Mouse (Mus musculus): ENCODE data around the gene Abhd17a. TPM values are rescaled to one million over a fixed set of nuclear protein-coding genes. Genes with fewer than 3 reads are reported as not detected.

The Abhd17a gene
- total RNA-seq, 2 experiments from 2014 or later, result 212 to 220 TPM

- intact Hi-C loops (cut with DNase I), result no loop called here
- no peak for DNase-seq (ENCODE audit: low spot score in 2 of 2)
Observed at GRCm38 (mm10) chr10:80559431-80559830, 30.7 kb downstream of the Abhd17a start.

GRCm38 (mm10) chr10:80557346-80557965 is 32.7 kb downstream of the Abhd17a start:
- intact Hi-C loops (cut with DNase I), result no loop called here

GRCm38 (mm10) chr10:80553997-80554396 is 36.1 kb downstream of the Abhd17a start:
- DNase-seq (ENCODE audit: low spot score in 2 of 2), result no peak
- intact Hi-C loops (cut with DNase I), result no loop called here

More at GRCm38 (mm10) chr10:80557346-80557965, 32.7 kb downstream of the Abhd17a start:
- peak; percentile 75 for DNase-seq (ENCODE audit: low spot score in 2 of 2)

GRCm38 (mm10) chr10:80553575-80553974 is 36.6 kb downstream of the Abhd17a start:
- no peak for DNase-seq (ENCODE audit: low spot score in 2 of 2)
- intact Hi-C loops (cut with DNase I), result no loop called here

GRCm38 (mm10) chr10:80552364-80552763 is 37.8 kb downstream of the Abhd17a start:
- intact Hi-C loops (cut with DNase I), result no loop called here
- no peak for DNase-seq (ENCODE audit: low spot score in 2 of 2)

DNA sequence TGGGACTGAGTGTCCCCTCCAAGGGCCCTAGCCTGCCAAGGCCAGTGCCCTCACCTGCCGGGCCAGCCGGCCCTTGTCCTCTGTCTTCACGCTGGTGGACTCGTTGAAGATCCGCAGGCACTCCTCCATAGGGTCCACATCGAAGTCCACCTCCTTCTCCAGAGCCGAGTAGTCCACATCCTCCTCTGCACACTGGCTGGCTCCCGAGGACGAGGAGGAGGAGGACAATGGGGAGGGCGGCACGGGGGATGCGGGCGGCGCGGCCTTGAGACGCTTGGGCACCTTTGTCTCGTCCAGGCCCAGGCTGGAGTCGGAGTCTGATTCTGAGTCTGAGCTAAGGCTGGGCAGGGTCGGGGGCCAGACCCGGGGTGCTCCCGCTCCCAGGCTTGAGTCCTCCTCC is 40.9 kb downstream of the Abhd17a start:
- intact Hi-C loops (cut with DNase I), result loop anchor here (5.0 kb wide), 1 partner anchor 102 kb away; no protein-coding TSS in a partner anchor

DNA sequence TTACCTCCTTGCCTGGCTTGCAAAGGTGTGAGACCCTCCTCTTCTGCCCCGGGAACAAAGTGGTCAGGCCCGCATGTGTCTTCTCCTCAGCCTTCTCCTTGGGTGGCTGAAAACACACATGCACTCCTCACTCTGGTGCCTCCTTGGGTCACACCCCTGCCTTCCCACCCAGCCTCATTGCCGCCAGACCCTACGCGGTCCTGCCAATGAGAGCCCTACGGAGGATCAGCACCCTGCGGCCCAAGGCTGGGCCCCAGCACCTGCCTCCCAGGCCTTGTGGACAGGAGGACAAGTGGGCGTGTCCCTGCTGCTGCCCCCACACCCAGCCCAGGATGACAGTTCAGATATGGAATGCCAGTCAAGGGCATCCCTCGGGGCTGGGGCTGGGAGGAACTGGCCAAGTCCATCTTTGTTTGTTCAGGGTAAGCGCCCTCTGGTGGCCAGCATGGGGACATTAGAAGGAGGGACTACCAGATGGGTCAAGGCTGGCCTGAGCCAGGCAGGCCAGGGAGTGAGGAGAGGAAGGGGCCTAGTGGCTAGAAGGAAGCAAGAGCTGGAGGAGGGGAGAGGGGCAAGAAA is 41.6 kb downstream of the Abhd17a start:
- intact Hi-C loops (cut with DNase I), result loop anchor here (5.0 kb wide), 1 partner anchor 101 kb away; no protein-coding TSS in a partner anchor
- DNase-seq (ENCODE audit: low spot score in 2 of 2), result peak; percentile 56 to 60

More for the DNA sequence above, 40.9 kb downstream of the Abhd17a start:
- no peak for DNase-seq (ENCODE audit: low spot score in 2 of 2)

DNA sequence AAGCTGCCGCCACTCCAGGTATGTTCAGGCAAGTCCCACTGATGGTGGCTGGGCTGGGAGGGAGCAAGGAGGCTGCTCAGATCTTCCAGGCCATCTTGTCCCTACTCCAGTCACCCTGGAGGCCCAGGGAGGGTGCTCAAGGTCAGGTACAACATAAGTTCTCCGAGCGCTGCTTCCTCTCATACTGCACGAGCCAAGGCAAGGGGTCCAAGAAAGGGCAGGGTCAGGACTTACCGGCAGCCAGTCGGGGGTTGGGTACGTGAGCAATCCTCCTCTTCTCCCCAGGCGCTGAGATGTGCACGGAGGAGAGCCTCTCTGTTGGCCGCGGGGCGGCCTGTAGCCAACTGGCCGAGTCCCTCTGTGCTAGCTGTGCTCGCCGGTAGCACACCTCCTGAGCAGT is 42.6 kb downstream of the Abhd17a start:
- no peak for DNase-seq (ENCODE audit: low spot score in 2 of 2)
- intact Hi-C loops (cut with DNase I), result loop anchor here (5.0 kb wide), 1 partner anchor 100 kb away; no protein-coding TSS in a partner anchor

- DNase-seq (ENCODE audit: low spot score in 2 of 2), result no peak
- intact Hi-C loops (cut with DNase I), result loop anchor here (5.0 kb wide), 1 partner anchor 100 kb away; no protein-coding TSS in a partner anchor
Observed at GRCm38 (mm10) chr10:80546945-80547344, 43.2 kb downstream of the Abhd17a start.

- DNase-seq (ENCODE audit: low spot score in 2 of 2), result no peak
- intact Hi-C loops (cut with DNase I), result loop anchor here (5.0 kb wide), 1 partner anchor 98 kb away; no protein-coding TSS in a partner anchor
Observed at GRCm38 (mm10) chr10:80545590-80545989, 44.6 kb downstream of the Abhd17a start.

DNA sequence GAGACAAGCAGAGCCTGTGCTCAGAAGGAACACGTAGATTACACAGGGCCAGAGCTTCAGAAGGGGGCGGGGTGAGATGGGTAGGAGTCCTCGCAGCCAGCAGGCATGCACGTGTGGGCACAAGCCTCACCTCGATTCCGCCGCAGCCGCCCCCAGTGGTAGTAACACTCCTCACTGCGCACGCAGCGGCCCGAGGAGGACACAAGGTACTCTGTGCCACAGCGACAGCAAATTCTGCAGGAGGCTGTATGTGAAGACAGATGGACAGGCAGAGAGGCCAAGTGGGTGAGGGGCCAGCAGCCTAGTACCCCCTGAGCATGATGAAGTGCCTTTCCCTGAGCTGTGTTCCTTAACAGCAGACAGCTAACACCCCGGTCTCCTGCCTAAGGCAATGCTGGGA is 46.3 kb downstream of the Abhd17a start:
- intact Hi-C loops (cut with DNase I), result no loop called here
- no peak for DNase-seq (ENCODE audit: low spot score in 2 of 2)

DNA sequence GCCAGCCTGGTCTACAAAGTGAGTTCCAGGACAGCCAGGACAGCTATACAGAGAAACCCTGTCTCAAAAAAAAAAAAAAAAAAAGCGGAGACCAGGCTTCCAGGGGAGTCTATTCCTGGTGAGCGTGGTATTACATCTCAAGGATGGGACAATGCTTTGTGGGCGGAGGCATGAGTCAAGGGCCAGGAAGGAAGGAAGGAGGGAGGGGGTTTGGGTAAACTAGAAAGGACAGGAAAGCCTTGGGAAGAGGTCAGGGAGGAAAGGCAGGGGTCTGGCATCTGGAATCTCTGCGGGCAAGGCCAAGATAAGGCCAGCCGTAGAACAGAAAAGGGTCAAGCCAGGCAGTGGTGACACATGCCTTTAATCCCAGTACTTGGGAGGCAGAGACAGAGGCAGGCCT is 50.6 kb downstream of the Abhd17a start:
- no peak for DNase-seq (ENCODE audit: low spot score in 2 of 2)
- intact Hi-C loops (cut with DNase I), result no loop called here

GRCm38 (mm10) chr10:80538710-80539394 is 51.3 kb downstream of the Abhd17a start, which contains the start of gene Atp8b3:
Gene Atp8b3 (minus strand): TSS chr10:80539124.
- intact Hi-C loops (cut with DNase I), result no loop called here
- DNase-seq (ENCODE audit: low spot score in 2 of 2), result peak in 1 of 2 experiments; percentile 62

- intact Hi-C loops (cut with DNase I), result no loop called here
- DNase-seq (ENCODE audit: low spot score in 2 of 2), result no peak
Observed at GRCm38 (mm10) chr10:80538180-80538579, 52.0 kb downstream of the Abhd17a start.

DNA sequence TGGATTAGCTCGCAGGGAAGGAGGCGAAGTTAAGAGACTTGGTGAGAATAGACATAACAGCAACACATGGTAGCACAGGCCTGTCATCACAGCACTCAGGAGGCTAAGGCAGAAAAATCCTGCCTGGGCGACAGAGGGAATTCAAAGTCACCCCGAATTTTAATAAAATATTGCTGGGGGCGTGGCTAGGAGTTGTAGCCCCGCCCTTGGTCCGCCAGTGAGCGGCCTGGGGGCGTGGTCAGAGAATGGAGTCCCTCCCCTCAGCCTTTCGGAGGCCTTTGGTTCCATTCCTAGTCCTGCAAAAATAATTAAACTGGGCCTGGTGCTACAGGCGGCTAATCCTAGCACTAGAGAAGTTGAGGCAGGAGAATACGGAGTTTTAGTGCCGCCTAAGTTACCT is 54.4 kb downstream of the Abhd17a start:
- intact Hi-C loops (cut with DNase I), result no loop called here
- no peak for DNase-seq (ENCODE audit: low spot score in 2 of 2)

DNA sequence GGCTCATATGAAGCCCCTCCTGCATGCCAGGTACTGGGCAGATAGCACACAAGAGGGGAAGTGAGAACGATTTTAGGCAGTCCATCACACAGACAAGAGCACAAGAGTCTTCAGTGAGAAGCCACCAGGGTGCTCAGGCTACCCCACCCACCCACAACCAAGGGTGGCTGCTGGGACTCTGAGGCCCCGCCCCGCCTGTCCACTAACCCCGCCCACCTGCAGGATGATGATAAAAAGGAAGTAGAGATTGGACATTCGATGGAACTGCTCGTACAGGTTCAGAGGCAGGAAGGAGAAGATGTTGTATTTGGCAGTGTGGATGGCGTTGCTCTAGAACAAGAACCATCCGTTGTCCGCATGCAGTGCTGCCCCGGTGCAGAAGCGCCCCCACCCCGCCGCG is 55.1 kb downstream of the Abhd17a start:
- no peak for DNase-seq (ENCODE audit: low spot score in 2 of 2)
- intact Hi-C loops (cut with DNase I), result no loop called here

DNA sequence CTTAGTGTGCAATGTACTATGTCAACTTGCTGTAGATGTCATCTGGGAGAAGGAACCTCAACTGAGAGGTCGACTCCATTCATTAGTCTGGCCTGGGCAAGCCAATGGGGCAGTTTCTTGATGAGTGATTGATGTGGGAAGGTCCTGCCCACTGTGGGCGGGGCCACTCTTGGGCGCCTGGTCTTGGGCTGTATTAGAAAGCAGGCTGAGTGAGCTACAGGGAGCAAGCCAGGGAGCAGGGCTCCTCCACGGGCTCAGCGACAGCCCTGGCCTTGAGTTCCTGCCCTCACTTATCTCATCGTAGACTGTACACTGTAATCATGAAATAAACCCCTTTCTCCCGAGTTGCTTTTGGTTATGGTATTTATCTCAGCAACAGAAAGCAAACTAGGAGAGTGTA is 56.4 kb downstream of the Abhd17a start:
- intact Hi-C loops (cut with DNase I), result no loop called here
- no peak for DNase-seq (ENCODE audit: low spot score in 2 of 2)

All from left cerebral cortex, postnatal 14 days (tissue).